Comparison of ENCODE assay signal across 7 mouse cellular contexts in genomic region chr17:33890533-33891059, GRCm38 (mm10). TPM values are rescaled to one million over a fixed set of nuclear protein-coding genes. Genes with fewer than 3 reads are reported as not detected.
A peak's percentile ranks its signal among the peaks of the same experiment; 100 is the strongest.
DNase-seq lines count a peak whose midpoint lies in the region; ATAC-seq lines count a peak whose summit lies in the region.

TSS of gene Kifc1 (minus strand) at chr17:33890661.

- H3K9me3 ChIP-seq in embryonic facial prominence, embryonic 12.5 days, result no peaks in the 10 kb centered on the region
- H3K9me3 ChIP-seq in limb, embryonic 11.5 days (ENCODE audit: control insufficient read depth, low read length), result no peaks in the 10 kb centered on the region
- no peaks in the 10 kb centered on the region for H3K9me3 ChIP-seq in midbrain, embryonic 14.5 days (ENCODE audit: control insufficient read depth, low read length)

- H3K9ac ChIP-seq in embryonic facial prominence, embryonic 12.5 days, result peak within 1 kb of the TSS; percentile 70
- H3K9ac ChIP-seq in limb, embryonic 11.5 days (ENCODE audit: low read length), result peak within 1 kb of the TSS; percentile 73
- H3K9ac ChIP-seq in midbrain, embryonic 14.5 days (replicated peaks; ENCODE audit: low read length), result peak within 1 kb of the TSS; percentile 45; the same call in 1 of the 2 replicates

- ATAC-seq in embryonic facial prominence, embryonic 12.5 days (ENCODE audit: insufficient number of reproducible peaks, insufficient read depth, low FRiP score, low TSS enrichment), result peak; percentile 98
- ATAC-seq in limb, embryonic 11.5 days (ENCODE audit: insufficient number of reproducible peaks, low FRiP score, low TSS enrichment, low read depth), result peak; percentile 97
- ATAC-seq in midbrain, embryonic 14.5 days (ENCODE audit: low FRiP score, low TSS enrichment), result peak; percentile 100

- peaks cover 4% of the 10 kb centered on the region for H3K36me3 ChIP-seq in embryonic facial prominence, embryonic 12.5 days
- peaks cover 3% of the 10 kb centered on the region; the same call in 1 of the 2 replicates for H3K36me3 ChIP-seq in limb, embryonic 11.5 days (ENCODE audit: control insufficient read depth, insufficient read depth, low read length)
- no peaks in the 10 kb centered on the region for H3K36me3 ChIP-seq in midbrain, embryonic 14.5 days (ENCODE audit: control insufficient read depth, insufficient read depth, low read length)

- peaks cover 10% of the 10 kb centered on the region for H3K4me1 ChIP-seq in embryonic facial prominence, embryonic 12.5 days
- H3K4me1 ChIP-seq in limb, embryonic 11.5 days (ENCODE audit: control insufficient read depth, insufficient read depth, low read length), result no peaks in the 10 kb centered on the region
- no peaks in the 10 kb centered on the region for H3K4me1 ChIP-seq in midbrain, embryonic 14.5 days (ENCODE audit: control insufficient read depth, insufficient read depth, low read length)

- peak within 1 kb of the TSS; percentile 78 for H3K4me3 ChIP-seq in embryonic facial prominence, embryonic 12.5 days
- peak within 1 kb of the TSS; percentile 60 for H3K4me3 ChIP-seq in limb, embryonic 11.5 days (ENCODE audit: low read depth, low read length)
- peak within 1 kb of the TSS; percentile 54 for H3K4me3 ChIP-seq in midbrain, embryonic 14.5 days (replicated peaks; ENCODE audit: low read depth, low read length)

- peak; percentile 97 for DNase-seq in adrenal gland, postnatal 25 days
- peak; percentile 100 for DNase-seq in heart, adult 11 months
- peak; percentile 98 for DNase-seq in kidney, adult 18-20 months
- DNase-seq in limb, embryonic 11.5 days (ENCODE audit: low spot score), result peak; percentile 100
- DNase-seq in midbrain, embryonic 14.5 days, result peak; percentile 99
- DNase-seq in spleen, adult 18-20 months, result peak; percentile 95 to 99

- H3K4me2 ChIP-seq in embryonic facial prominence, embryonic 12.5 days (replicated peaks), result peak within 1 kb of the TSS; percentile 64
- peak within 1 kb of the TSS; percentile 60 for H3K4me2 ChIP-seq in limb, embryonic 11.5 days (ENCODE audit: low read depth, severe bottlenecking)
- H3K4me2 ChIP-seq in midbrain, embryonic 14.5 days (ENCODE audit: low read length), result peak within 1 kb of the TSS; percentile 67

- 1% methylated on average over 49 of the region's 49 CpGs for WGBS in embryonic facial prominence, embryonic 12.5 days
- WGBS in limb, embryonic 11.5 days, result under 1% methylated on average over 48 of the region's 49 CpGs
- under 1% methylated on average over 49 of the region's 49 CpGs for WGBS in midbrain, embryonic 14.5 days

- H3K27me3 ChIP-seq in embryonic facial prominence, embryonic 12.5 days, result no peaks in the 10 kb centered on the region
- H3K27me3 ChIP-seq in limb, embryonic 11.5 days (ENCODE audit: control insufficient read depth, insufficient read depth, low read length), result no peaks in the 10 kb centered on the region
- no peaks in the 10 kb centered on the region for H3K27me3 ChIP-seq in midbrain, embryonic 14.5 days (ENCODE audit: control insufficient read depth, insufficient read depth, low read length)

- peak within 1 kb of the TSS; percentile 76 for H3K27ac ChIP-seq in embryonic facial prominence, embryonic 12.5 days
- H3K27ac ChIP-seq in limb, embryonic 11.5 days (replicated peaks; ENCODE audit: low read depth, low read length), result no peak within 1 kb of the TSS; the same call in 1 of the 2 replicates
- no peak within 1 kb of the TSS for H3K27ac ChIP-seq in midbrain, embryonic 14.5 days (replicated peaks; ENCODE audit: low read depth, low read length)

RNA-seq across cellular contexts. Expression of gene Kifc1, which starts in this region (rescaled TPM):
- total RNA-seq in adrenal gland, postnatal 25 days (2021), result 7.0 and 11.3 TPM in 2 replicates
- polyA plus RNA-seq in embryonic facial prominence, embryonic 12.5 days (2016; fragmentation: Nextera tagmentation; extraction: Ambion mirVana), result 4.9 and 6.4 TPM in 2 replicates
- polyA plus RNA-seq in limb, embryonic 11.5 days (2014; fragmentation: Nextera tagmentation; extraction: Ambion mirVana), result 12.3 and 12.5 TPM in 2 replicates
- polyA plus RNA-seq in midbrain, embryonic 14.5 days (2014; fragmentation: Nextera tagmentation; extraction: Ambion mirVana), result 2.2 and 2.5 TPM in 2 replicates
